Mouse (Mus musculus) stomach, embryonic 16.5 days (tissue): ENCODE data around the gene Ccnl1. TPM values are rescaled to one million over a fixed set of nuclear protein-coding genes. Genes with fewer than 3 reads are reported as not detected.

Source experiments
- ATAC-seq: fragments of 200-750 bp; cut with Nextera tagmentation; 2 replicates; pipeline ENCODE4 v1.8.0; 2017; ENCODE audit warnings: moderate number of reproducible peaks, moderate TSS enrichment; ENCODE audit not compliant: insufficient read depth, low FRiP score
- H3K27ac ChIP-seq: fragments of 300-500 bp; sonication (generic); 2 replicates; pipeline ENCODE4 v1.5.1; 2014; ENCODE audit warnings: low read length
- H3K27me3 ChIP-seq: fragments of 300-500 bp; sonication (generic); 2 replicates; pipeline ENCODE4 v1.6.1; 2014; ENCODE audit warnings: low read length, control low read depth, mixed read lengths; ENCODE audit not compliant: control insufficient read depth, insufficient read depth
- H3K36me3 ChIP-seq: fragments of 300-500 bp; sonication (generic); 2 replicates; pipeline ENCODE4 v1.6.1; 2014; ENCODE audit warnings: low read length; ENCODE audit not compliant: control insufficient read depth, insufficient read depth
- H3K4me1 ChIP-seq: fragments of 300-500 bp; sonication (generic); 2 replicates; pipeline ENCODE4 v1.6.1; 2014; ENCODE audit warnings: low read length, control low read depth, mixed read lengths; ENCODE audit not compliant: control insufficient read depth, insufficient read depth
- H3K4me2 ChIP-seq: fragments of 300-500 bp; sonication (generic); 2 replicates; pipeline ENCODE4 v1.6.1; 2014; ENCODE audit warnings: low read depth, low read length, mixed read lengths
- H3K4me3 ChIP-seq: fragments of 300-500 bp; sonication (generic); replicated peaks from 2 replicates; pipeline ENCODE4 v1.5.1; 2014; ENCODE audit warnings: mild to moderate bottlenecking, low read length
- H3K9ac ChIP-seq: fragments of 300-500 bp; sonication (generic); 2 replicates; pipeline ENCODE4 v1.6.1; 2014; ENCODE audit warnings: low read length
- H3K9me3 ChIP-seq: fragments of 300-500 bp; sonication (generic); replicated peaks from 2 replicates; pipeline ENCODE4 v1.6.1; 2016; ENCODE audit warnings: low read length, control low read depth; ENCODE audit not compliant: control insufficient read depth
- WGBS: fragments of 180-500 bp; shearing (Covaris S2); extraction: QIAGEN DNeasy Blood & Tissue Kit; methylation state at CpG from one replicate; pipeline ENCODE4 v1.1.7; 2014; 5-methylcytosine and 5-hydroxymethylcytosine counted together
- polyA plus RNA-seq: library from polyadenylated mRNA; unstranded; fragments of >200 nt; fragmentation: Nextera tagmentation; extraction: Ambion mirVana; gene quantifications from 2 replicates; pipeline ENCODE4 v1.2.1, GENCODE M21; 2015

Ccnl1 gene
- polyA plus RNA-seq, 1 experiment from 2014 or later, result 97.3 TPM

DNA sequence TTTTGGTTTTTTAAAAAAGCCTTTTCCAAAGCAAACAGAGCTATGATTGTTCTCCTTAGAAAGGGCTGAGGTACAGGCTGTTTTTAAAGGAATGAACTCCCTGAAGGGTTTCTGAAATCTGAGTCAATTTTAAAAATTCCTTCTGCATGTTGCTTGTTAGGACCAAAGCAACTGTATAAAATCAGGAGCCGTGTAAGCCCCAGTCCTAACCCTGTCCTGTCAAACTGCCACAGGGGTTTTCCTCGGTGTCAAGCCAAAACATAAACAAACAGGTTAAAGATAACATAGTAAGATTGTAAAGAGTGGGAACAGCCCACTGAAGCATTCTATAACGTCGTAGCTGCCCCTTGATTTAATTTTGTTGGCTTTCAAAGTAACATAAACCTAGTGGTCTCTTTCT lies 53.9 kb downstream of the Ccnl1 start:
- H3K27me3 ChIP-seq, result no peaks in the 10 kb centered on the region
- peaks cover 15% of the 10 kb centered on the region for H3K4me1 ChIP-seq
- H3K4me2 ChIP-seq, result no peak overlapping the region
- H3K36me3 ChIP-seq, result no peaks in the 10 kb centered on the region
- no peak overlapping the region for H3K27ac ChIP-seq
- 15% methylated on average over 4 of the region's 4 CpGs for WGBS
- no peaks in the 10 kb centered on the region for H3K9me3 ChIP-seq
- H3K4me3 ChIP-seq, result no peak overlapping the region
- no peak for ATAC-seq
- H3K9ac ChIP-seq, result no peak overlapping the region

DNA sequence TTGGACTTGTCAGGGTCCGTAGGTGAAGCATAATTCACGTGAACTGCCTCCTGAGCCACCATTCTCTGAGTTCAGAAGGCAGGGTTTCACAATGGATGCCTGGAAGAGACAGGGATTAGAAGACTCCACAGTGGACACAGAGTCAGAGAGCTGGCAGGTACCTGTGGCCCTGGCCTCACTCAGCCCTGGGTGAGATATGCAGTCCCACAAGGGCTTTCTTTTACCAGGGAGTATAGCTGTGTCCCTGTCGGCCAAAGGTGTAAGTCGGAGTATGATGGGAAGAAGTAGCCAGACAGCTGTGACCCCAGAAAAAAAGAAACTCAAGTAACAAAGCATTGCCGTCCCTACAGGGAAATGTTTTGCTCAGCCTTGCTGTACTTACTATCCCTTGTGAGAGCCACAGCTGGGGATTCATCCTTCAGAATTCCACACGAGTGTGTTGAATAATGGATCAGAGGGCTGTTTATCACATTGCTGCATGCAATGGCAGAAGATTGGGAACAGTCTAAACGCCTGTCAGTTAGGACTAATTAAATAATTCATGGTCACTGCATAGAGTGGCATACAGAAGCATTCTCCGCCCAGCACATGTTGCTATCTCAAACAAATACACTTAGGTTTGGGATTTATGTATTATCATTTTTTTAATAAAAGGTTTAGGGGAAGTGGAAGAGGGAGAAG lies 59.3 kb downstream of the Ccnl1 start:
- no peak overlapping the region for H3K27ac ChIP-seq
- H3K4me1 ChIP-seq, result no peaks in the 10 kb centered on the region
- H3K4me2 ChIP-seq, result no peak overlapping the region
- no peak overlapping the region for H3K4me3 ChIP-seq
- H3K27me3 ChIP-seq, result no peaks in the 10 kb centered on the region
- WGBS, result 57% methylated on average over 8 of the region's 8 CpGs
- no peaks in the 10 kb centered on the region for H3K36me3 ChIP-seq
- H3K9me3 ChIP-seq, result no peaks in the 10 kb centered on the region
- no peak overlapping the region for H3K9ac ChIP-seq
- ATAC-seq, result no peak

GRCm38 (mm10) chr3:65897233-65897993 lies 60.6 kb downstream of the Ccnl1 start:
- H3K4me3 ChIP-seq, result no peak overlapping the region
- WGBS, result 23% methylated on average over 3 of the region's 3 CpGs
- ATAC-seq, result no peak

More at GRCm38 (mm10) chr3:65897233-65897993, 60.6 kb downstream of the Ccnl1 start:
- Histone ChIP-seq H3K36me3 (no peaks in the 10 kb centered on the region), H3K4me1 (no peaks in the 10 kb centered on the region), H3K9ac (no peak overlapping the region), H3K4me2 (no peak overlapping the region), H3K9me3 (no peaks in the 10 kb centered on the region), H3K27ac (no peak overlapping the region), H3K27me3 (no peaks in the 10 kb centered on the region)
